Mouse (Mus musculus) embryonic facial prominence, embryonic 13.5 days (tissue): ENCODE data around the gene Serac1. TPM values are rescaled to one million over a fixed set of nuclear protein-coding genes. Genes with fewer than 3 reads are reported as not detected.

ENCODE experiments used
- ATAC-seq: fragments of 200-750 bp; cut with Nextera tagmentation; 2 replicates; pipeline ENCODE4 v1.8.0; 2017; ENCODE audit warnings: low read depth; ENCODE audit not compliant: insufficient number of reproducible peaks, insufficient read depth, low FRiP score, low TSS enrichment
- H3K27ac ChIP-seq: fragments of 300-500 bp; sonication (generic); 2 replicates; pipeline ENCODE4 v1.5.1; 2015; ENCODE audit warnings: moderate library complexity, mild to moderate bottlenecking, inconsistent platforms
- H3K27me3 ChIP-seq: fragments of 300-500 bp; sonication (generic); 2 replicates; pipeline ENCODE4 v1.6.1; 2015; ENCODE audit warnings: mild to moderate bottlenecking, inconsistent platforms
- H3K36me3 ChIP-seq: fragments of 300-500 bp; sonication (generic); 2 replicates; pipeline ENCODE4 v1.6.1; 2015; ENCODE audit warnings: mild to moderate bottlenecking, inconsistent platforms
- H3K4me1 ChIP-seq: fragments of 300-500 bp; sonication (generic); 2 replicates; pipeline ENCODE4 v1.6.1; 2015; ENCODE audit warnings: inconsistent platforms
- H3K4me2 ChIP-seq: fragments of 300-500 bp; sonication (generic); 2 replicates; pipeline ENCODE4 v1.6.1; 2015; ENCODE audit warnings: moderate library complexity, mild to moderate bottlenecking, inconsistent platforms
- H3K4me3 ChIP-seq: fragments of 300-500 bp; sonication (generic); 2 replicates; pipeline ENCODE4 v1.5.1; 2015; ENCODE audit warnings: mild to moderate bottlenecking, inconsistent platforms
- H3K9ac ChIP-seq: fragments of 300-500 bp; sonication (generic); 2 replicates; pipeline ENCODE4 v1.6.1; 2015; ENCODE audit warnings: mild to moderate bottlenecking, inconsistent platforms
- H3K9me3 ChIP-seq: fragments of 300-500 bp; sonication (generic); 2 replicates; pipeline ENCODE4 v1.6.1; 2016; ENCODE audit warnings: inconsistent platforms
- WGBS: fragments of 180-500 bp; shearing (Covaris S2); methylation state at CpG from one replicate; pipeline ENCODE4 v1.1.7; 2015; ENCODE audit warnings: mixed read lengths; 5-methylcytosine and 5-hydroxymethylcytosine counted together
- polyA plus RNA-seq: library from polyadenylated mRNA; unstranded; fragments of >200 nt; fragmentation: Nextera tagmentation; extraction: Ambion mirVana; gene quantifications from 2 replicates; pipeline ENCODE4 v1.2.1, GENCODE M21; 2015

Gene Serac1
- 6.2 and 6.8 TPM in 2 replicates for polyA plus RNA-seq

DNA sequence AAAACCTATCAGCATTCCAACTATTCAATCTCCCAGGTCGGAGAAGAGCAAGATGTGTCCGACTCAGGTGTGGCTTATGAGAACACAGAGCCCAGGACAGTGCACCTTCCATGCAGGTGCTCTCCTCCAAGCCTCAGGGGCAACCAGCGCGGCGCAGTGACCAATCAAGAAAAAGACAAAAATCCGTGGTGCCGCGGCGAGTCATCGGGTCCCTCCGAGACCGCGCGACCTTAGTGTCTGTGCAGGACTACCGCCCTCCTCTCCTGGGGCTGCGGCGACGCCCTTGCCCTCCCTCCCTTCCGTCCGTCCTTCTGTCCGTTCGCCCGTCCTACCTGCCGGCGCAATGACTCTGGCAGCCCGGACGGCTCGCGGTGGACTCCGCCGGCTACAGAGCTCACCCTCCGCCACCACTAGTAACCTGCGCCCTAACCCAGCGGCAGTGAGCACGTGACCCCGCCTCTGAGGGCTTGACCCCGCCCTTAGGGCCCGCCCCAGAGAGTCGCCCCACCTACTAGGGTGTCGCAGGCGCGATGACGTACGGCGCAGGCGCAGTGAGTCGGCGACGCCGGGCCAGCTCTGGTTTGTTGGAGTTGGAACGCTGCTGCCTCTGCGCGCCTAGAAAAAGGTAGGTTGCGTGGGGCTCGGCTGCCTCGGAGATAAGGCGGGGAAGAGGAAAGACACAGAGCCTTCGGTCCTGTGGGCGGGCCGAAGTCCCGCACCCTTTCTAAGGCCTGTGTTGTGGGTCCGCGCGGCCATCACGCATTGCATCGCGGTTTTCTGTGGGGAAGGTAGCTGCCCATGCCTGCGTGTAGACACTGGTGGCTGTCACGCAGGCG, at the start of gene Serac1, which contains the start of gene Gtf2h5:
Serac1 (minus strand) TSS at position 455 of the 836 bp plus-strand sequence.
Gtf2h5 (plus strand) TSS at position 500 of the 836 bp plus-strand sequence.
- Histone ChIP-seq H3K4me3 (peak within 1 kb of the TSS; percentile 86), H3K4me2 (peak within 1 kb of the TSS; percentile 76), H3K27me3 (no peaks in the 10 kb centered on the region), H3K4me1 (peaks cover 16% of the 10 kb centered on the region), H3K27ac (peak within 1 kb of the TSS; percentile 83), H3K9me3 (no peaks in the 10 kb centered on the region), H3K36me3 (peaks cover 24% of the 10 kb centered on the region), H3K9ac (peak within 1 kb of the TSS; percentile 94)
- WGBS: under 1% methylated on average over 69 of the region's 70 CpGs
- ATAC-seq: peak; percentile 96

DNA sequence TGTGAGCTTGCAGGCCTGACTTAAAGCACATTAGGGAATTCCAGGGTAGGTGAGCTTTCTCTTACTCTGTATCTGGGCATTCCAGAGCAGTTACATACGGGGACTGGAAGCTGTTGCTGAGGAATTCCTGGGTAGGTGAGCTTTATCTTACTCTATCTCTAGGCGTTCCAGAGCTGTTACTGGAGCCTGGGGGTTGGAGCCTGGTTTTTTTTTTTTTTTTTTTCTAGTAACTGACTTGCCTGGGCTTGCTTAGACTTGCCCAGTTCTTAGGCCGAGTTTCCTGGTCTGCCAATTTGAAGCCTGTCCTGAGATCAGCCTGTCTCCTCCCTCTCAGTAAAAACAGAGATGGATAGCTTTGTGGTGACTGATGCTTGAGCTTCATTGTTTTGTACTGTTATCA, 48.5 kb upstream of the Serac1 start:
- ATAC-seq: no peak
- peaks cover 29% of the 10 kb centered on the region for H3K36me3 ChIP-seq
- H3K4me1 ChIP-seq: no peaks in the 10 kb centered on the region
- WGBS: 37% methylated on average over 3 of the region's 3 CpGs
- no peaks in the 10 kb centered on the region for H3K27me3 ChIP-seq
- no peak overlapping the region for H3K9ac ChIP-seq
- H3K9me3 ChIP-seq: no peaks in the 10 kb centered on the region
- no peak overlapping the region for H3K4me3 ChIP-seq
- H3K27ac ChIP-seq: no peak overlapping the region
- H3K4me2 ChIP-seq: no peak overlapping the region

DNA sequence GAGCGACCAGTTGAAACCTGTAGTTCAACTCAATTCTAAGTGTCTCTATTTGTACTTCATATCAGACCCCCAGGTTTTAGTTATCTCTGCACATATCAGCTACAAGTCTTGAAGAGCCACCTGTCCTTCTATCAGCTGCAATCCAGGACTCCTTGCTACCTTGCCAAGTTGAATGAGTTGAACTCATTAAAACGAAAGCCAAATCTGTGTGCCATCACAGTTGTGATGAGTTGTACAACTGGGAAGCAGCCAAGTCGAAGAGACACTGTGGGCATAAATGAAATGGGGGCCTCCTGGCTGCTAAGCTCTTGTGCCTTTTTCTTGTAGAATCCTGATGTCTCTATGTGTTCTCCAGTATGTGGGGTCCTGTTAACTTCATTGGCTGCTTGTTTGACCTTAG, 45.9 kb upstream of the Serac1 start:
- H3K4me3 ChIP-seq: no peak overlapping the region
- 97% methylated on average over 3 of the region's 3 CpGs for WGBS
- no peak overlapping the region for H3K27ac ChIP-seq
- no peak overlapping the region for H3K9ac ChIP-seq
- H3K36me3 ChIP-seq: peaks cover 39% of the 10 kb centered on the region
- no peaks in the 10 kb centered on the region for H3K9me3 ChIP-seq
- no peaks in the 10 kb centered on the region for H3K4me1 ChIP-seq
- H3K27me3 ChIP-seq: no peaks in the 10 kb centered on the region
- H3K4me2 ChIP-seq: no peak overlapping the region
- no peak for ATAC-seq

DNA sequence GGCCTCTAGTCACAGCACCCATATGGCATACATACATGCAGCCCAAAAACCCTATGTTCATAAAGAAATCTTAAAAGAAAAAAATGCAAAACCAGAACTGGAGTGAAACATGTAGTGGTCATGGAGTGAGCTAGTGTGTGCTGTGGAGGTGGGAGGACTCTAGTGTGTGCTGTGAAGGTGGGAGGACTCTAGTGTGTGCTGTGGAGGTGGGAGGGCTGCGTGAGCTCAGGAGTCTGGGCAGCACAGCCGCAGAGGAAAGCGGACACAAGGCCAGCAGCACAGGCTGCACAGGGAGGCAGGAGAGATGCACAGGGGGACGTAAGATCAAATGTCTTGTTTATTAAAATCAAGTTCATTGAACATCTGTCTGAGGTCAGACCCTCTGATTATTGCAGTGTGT, 44.2 kb upstream of the Serac1 start:
- ATAC-seq: no peak
- peaks cover 39% of the 10 kb centered on the region for H3K36me3 ChIP-seq
- H3K9me3 ChIP-seq: no peaks in the 10 kb centered on the region
- no peaks in the 10 kb centered on the region for H3K4me1 ChIP-seq
- H3K4me2 ChIP-seq: no peak overlapping the region
- no peaks in the 10 kb centered on the region for H3K27me3 ChIP-seq
- H3K27ac ChIP-seq: no peak overlapping the region
- no peak overlapping the region for H3K4me3 ChIP-seq
- 86% methylated on average over 4 of the region's 4 CpGs for WGBS
- no peak overlapping the region for H3K9ac ChIP-seq

DNA sequence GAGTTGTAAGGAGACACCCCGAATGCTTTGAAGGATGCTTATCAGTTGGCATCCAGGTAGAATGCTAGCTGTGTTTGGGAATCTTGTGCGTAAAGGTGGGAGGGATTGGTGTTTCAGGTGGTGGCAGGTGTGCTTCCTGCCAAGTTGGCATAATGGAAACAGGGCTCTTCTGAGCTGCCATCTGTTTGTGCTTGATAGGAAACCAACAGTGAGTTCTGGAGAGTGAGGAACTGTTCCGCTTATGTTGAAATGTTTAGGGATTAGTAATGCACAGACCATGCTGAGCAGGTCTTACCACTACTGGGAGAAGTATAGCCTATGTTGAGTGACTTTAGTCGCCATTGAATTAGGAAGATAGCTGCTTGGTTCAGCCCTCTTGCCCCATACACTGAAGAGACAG, 39.3 kb upstream of the Serac1 start:
- peaks cover 7% of the 10 kb centered on the region; the same call in 1 of the 2 replicates for H3K4me1 ChIP-seq
- 87% methylated on average over 4 of the region's 4 CpGs for WGBS
- no peaks in the 10 kb centered on the region for H3K27me3 ChIP-seq
- no peaks in the 10 kb centered on the region for H3K9me3 ChIP-seq
- no peak overlapping the region for H3K4me2 ChIP-seq
- no peak overlapping the region for H3K27ac ChIP-seq
- no peak overlapping the region for H3K4me3 ChIP-seq
- no peak for ATAC-seq
- H3K36me3 ChIP-seq: peaks cover 35% of the 10 kb centered on the region
- H3K9ac ChIP-seq: no peak overlapping the region

DNA sequence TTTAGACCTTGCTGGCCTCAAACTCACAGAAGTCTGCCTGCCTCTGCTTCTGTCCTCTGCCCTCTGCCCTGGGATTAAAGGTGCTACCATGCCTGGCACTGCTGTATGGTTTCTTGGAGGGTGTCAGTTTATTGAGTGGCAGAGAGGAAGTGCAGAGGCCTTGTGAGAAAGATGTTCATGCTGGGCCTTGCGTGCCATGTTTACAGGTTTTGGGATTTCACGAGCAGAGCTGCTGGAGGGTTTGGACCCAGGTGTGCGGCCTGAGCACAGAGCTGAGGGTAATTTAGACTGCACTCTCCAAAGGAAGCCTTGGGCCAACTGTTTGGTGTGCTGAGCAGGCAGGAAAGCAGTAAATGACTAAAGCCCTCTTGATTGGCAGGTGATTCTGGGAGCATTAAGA, 38.4 kb upstream of the Serac1 start:
- Histone ChIP-seq H3K36me3 (peaks cover 31% of the 10 kb centered on the region), H3K4me2 (no peak overlapping the region), H3K9me3 (no peaks in the 10 kb centered on the region), H3K27me3 (no peaks in the 10 kb centered on the region), H3K4me3 (no peak overlapping the region), H3K4me1 (peaks cover 7% of the 10 kb centered on the region; the same call in 1 of the 2 replicates), H3K9ac (no peak overlapping the region), H3K27ac (no peak overlapping the region)
- WGBS: 66% methylated on average over 3 of the region's 3 CpGs
- ATAC-seq: no peak

DNA sequence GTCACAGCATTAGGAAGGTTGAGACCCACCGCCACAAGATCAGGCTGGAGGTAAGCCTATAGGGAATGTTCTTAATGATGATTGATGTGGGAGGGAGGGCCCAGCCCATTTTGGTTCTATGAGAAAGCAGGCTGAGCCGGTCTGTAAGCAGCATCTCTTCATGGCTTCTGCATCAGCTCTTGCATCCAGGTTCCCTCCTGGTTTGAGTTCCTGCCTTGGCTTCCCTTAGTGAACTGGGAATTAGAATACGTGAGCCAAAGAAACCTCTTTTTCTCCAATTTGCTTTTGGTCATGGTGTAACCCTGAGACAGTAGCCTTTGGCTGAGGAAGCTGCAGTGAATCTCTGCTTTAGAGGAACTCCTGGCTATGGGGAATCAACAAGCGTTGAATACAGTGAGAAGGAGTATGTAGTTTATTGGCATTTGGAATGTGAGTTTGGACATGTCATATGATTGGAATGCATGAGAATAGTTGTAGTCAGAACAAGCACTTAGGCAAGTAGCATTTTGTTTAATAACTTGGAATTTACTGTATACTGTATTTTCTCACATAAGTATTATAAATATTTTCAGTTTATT, 37.7 kb upstream of the Serac1 start:
- 62% methylated on average over 4 of the region's 4 CpGs for WGBS
- Histone ChIP-seq H3K4me3 (no peak overlapping the region), H3K9ac (no peak overlapping the region), H3K4me2 (no peak overlapping the region), H3K9me3 (no peaks in the 10 kb centered on the region), H3K27ac (no peak overlapping the region), H3K36me3 (peaks cover 25% of the 10 kb centered on the region), H3K27me3 (no peaks in the 10 kb centered on the region), H3K4me1 (peaks cover 7% of the 10 kb centered on the region; the same call in 1 of the 2 replicates)
- ATAC-seq: no peak

DNA sequence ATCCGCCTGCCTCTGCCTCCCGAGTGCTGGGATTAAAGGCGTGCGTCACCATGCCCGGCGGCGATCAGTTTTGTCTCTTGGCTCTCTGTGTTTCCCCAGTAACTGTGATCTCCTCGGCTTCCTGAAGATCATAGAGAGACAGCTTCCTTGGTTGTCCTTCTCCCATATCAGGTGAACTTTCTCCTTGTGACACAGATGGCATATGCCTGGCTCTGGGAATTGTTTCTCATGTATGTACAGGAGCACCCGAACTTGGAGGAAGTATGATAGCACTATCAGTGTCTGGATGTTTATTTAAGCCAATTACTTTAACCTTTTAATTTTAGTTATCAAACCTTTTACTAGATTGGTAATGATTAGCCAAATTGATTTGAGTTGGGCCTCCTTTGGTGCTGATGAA, 35.5 kb upstream of the Serac1 start:
- H3K9ac ChIP-seq: no peak overlapping the region
- H3K27me3 ChIP-seq: no peaks in the 10 kb centered on the region
- H3K4me2 ChIP-seq: no peak overlapping the region
- no peak overlapping the region for H3K27ac ChIP-seq
- H3K4me1 ChIP-seq: peaks cover 7% of the 10 kb centered on the region; the same call in 1 of the 2 replicates
- no peaks in the 10 kb centered on the region for H3K9me3 ChIP-seq
- no peak for ATAC-seq
- peaks cover 20% of the 10 kb centered on the region for H3K36me3 ChIP-seq
- H3K4me3 ChIP-seq: no peak overlapping the region
- WGBS: 92% methylated on average over 9 of the region's 9 CpGs

DNA sequence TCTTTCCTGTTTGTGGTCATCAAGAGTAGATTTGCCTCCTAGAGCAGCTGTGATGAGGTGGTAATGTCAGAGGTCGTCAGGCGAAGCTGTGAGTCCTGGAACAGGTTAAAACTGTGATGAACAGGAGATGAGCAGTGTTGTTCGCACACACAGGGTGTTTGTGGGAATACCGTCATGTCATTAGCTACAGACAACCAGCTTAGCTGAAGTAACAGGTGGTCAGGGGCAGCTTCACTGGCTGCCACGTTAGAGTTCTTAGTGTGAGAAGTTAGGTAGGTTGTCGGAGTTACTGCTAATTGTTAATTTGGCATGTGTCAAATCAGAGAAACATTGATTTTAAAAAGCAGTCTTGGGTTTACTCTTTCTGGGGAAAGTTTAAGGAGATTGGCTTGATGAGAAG, 34.1 kb upstream of the Serac1 start:
- Histone ChIP-seq H3K9me3 (no peaks in the 10 kb centered on the region), H3K36me3 (peaks cover 24% of the 10 kb centered on the region), H3K4me2 (no peak overlapping the region), H3K27ac (no peak overlapping the region), H3K27me3 (no peaks in the 10 kb centered on the region), H3K4me1 (peaks cover 19% of the 10 kb centered on the region), H3K4me3 (no peak overlapping the region), H3K9ac (no peak overlapping the region)
- no peak for ATAC-seq
- WGBS: 82% methylated on average over 6 of the region's 6 CpGs

DNA sequence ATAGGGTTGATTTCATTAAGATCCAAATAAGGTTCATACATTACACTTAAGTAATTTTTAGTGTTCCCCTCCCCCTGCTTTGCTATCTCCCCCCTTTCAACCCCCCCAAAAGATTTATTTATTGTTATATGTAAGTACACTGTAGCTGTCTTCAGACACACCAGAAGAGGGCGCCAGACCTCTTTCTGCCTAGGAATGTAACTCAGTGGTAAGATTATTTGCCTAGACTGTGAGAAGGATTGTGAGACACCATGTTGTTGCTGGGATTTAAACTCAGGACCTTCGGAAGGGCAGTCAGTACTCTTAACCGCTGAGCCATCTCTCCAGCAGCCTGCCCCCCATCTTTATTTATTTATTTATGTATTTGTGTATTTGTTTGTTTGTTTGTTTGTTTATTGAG, 31.4 kb upstream of the Serac1 start:
- Histone ChIP-seq H3K4me3 (no peak overlapping the region), H3K9ac (no peak overlapping the region), H3K9me3 (no peaks in the 10 kb centered on the region), H3K36me3 (peaks cover 20% of the 10 kb centered on the region; the same call in 1 of the 2 replicates), H3K4me2 (no peak overlapping the region), H3K4me1 (peaks cover 22% of the 10 kb centered on the region), H3K27ac (no peak overlapping the region), H3K27me3 (no peaks in the 10 kb centered on the region)
- ATAC-seq: no peak
- WGBS: 73% methylated on average over 3 of the region's 3 CpGs

DNA sequence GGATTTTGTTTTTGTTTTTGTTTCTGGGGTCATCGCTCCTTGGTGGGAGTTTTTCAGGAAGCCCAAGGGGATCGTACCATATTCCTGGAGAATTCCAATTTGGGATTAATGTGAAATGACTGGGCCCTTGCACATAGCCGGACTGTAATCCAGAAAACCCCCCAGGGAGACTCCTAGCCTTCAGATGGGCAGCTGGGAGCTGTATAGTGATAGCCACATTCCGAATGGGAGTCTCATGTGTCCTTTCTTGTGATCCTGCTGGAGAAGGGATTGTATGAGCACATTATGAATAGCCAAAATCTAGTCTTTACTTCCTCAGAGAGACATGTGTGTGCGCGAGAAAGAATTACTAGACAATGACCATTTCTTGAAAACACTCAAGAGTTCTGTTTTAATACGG, 28.6 kb upstream of the Serac1 start:
- no peak overlapping the region for H3K27ac ChIP-seq
- WGBS: 39% methylated on average over 7 of the region's 7 CpGs
- no peaks in the 10 kb centered on the region for H3K27me3 ChIP-seq
- H3K9me3 ChIP-seq: no peaks in the 10 kb centered on the region
- H3K36me3 ChIP-seq: peaks cover 7% of the 10 kb centered on the region; the same call in 1 of the 2 replicates
- H3K4me3 ChIP-seq: peak overlapping the region; percentile 83
- ATAC-seq: no peak
- H3K4me1 ChIP-seq: peaks cover 22% of the 10 kb centered on the region
- H3K4me2 ChIP-seq: peak overlapping the region; percentile 81
- peak overlapping the region; percentile 96 for H3K9ac ChIP-seq
